Mouse (Mus musculus) MEL (cell line): ENCODE results near the gene Slc9c1. TPM values are rescaled to one million over a fixed set of nuclear protein-coding genes. Genes with fewer than 3 reads are reported as not detected.

Experiments used
- DNase-seq: peaks from one replicate; pipeline ENCODE4 v3.0.0; 2011; ENCODE audit warnings: low read depth, low spot score
- H3K27ac ChIP-seq: 2 replicates; pipeline ENCODE4 v1.5.1; 2012; ENCODE audit warnings: low read depth, mild to moderate bottlenecking, control low read depth, low read length, moderate library complexity; ENCODE audit not compliant: control insufficient read depth
- H3K27me3 ChIP-seq, 2 experiments: fragments of 150-350 bp in 1 of 2; sonication (generic) in 1 of 2; 2 replicates each; pipeline ENCODE4 v1.6.1; 2012; ENCODE audit warnings: low read length in 2 of 2, mild to moderate bottlenecking in 2 of 2, improper control_type of control experiment in 1 of 2, moderate library complexity in 1 of 2; ENCODE audit not compliant: insufficient read depth in 2 of 2, control insufficient read depth in 1 of 2
- H3K36me3 ChIP-seq, 2 experiments: 2 replicates each; pipeline ENCODE4 v1.6.1; 2012 to 2014; ENCODE audit warnings: low read length in 2 of 2, improper control_type of control experiment in 1 of 2, inconsistent platforms in 1 of 2, mild to moderate bottlenecking in 1 of 2; ENCODE audit not compliant: insufficient read depth in 2 of 2, control insufficient read depth in 1 of 2
- H3K4me1 ChIP-seq, 2 experiments: fragments of 150-350 bp in 1 of 2; sonication (generic) in 1 of 2; 2 replicates each; pipeline ENCODE4 v1.6.1; 2012; ENCODE audit warnings: low read length in 2 of 2, improper control_type of control experiment in 1 of 2, mild to moderate bottlenecking in 1 of 2; ENCODE audit not compliant: insufficient read depth in 2 of 2, control insufficient read depth in 1 of 2
- H3K4me3 ChIP-seq, 2 experiments: fragments of 150-350 bp in 1 of 2; sonication (generic) in 1 of 2; 2 replicates each; pipeline ENCODE4 v1.5.1; 2012; ENCODE audit warnings: low read depth in 2 of 2, low read length in 2 of 2, mild to moderate bottlenecking in 2 of 2, moderate library complexity in 2 of 2, control low read depth in 1 of 2, improper control_type of control experiment in 1 of 2; ENCODE audit not compliant: control insufficient read depth in 1 of 2, insufficient read depth in 1 of 2
- H3K79me2 ChIP-seq: 2 replicates; pipeline ENCODE4 v1.6.1; 2012; ENCODE audit warnings: mild to moderate bottlenecking, low read length, moderate library complexity; ENCODE audit not compliant: control insufficient read depth, poor library complexity, insufficient read depth
- H3K9ac ChIP-seq: 2 replicates; pipeline ENCODE4 v1.6.1; 2012; ENCODE audit warnings: low read depth, mild to moderate bottlenecking, control low read depth, low read length, moderate library complexity; ENCODE audit not compliant: control insufficient read depth, poor library complexity, severe bottlenecking
- H3K9me3 ChIP-seq: fragments of 150-350 bp; sonication (generic); replicated peaks from 2 replicates; pipeline ENCODE4 v1.6.1; 2012; ENCODE audit warnings: mild to moderate bottlenecking, low read length, improper control_type of control experiment, moderate library complexity; ENCODE audit not compliant: insufficient read depth
- CHD1 ChIP-seq: IDR thresholded peaks from 2 replicates; pipeline ENCODE4 v1.6.1; 2012; ENCODE audit warnings: low read depth, mild to moderate bottlenecking, inconsistent platforms, low read length, improper control_type of control experiment
- CTCF ChIP-seq, 3 experiments: IDR thresholded peaks in 2 of 3; conservative IDR thresholded peaks in 1 of 3; 2 replicates each; pipeline ENCODE4 v1.5.1; 2011 to 2012; ENCODE audit warnings: low read length in 3 of 3, low read depth in 2 of 3, mild to moderate bottlenecking in 2 of 3, improper control_type of control experiment in 1 of 3, inconsistent platforms in 1 of 3, mixed read lengths in 1 of 3, moderate library complexity in 1 of 3; ENCODE audit not compliant: control insufficient read depth in 1 of 3, insufficient read depth in 1 of 3, poor library complexity in 1 of 3, severe bottlenecking in 1 of 3
- ELF1 ChIP-seq: IDR thresholded peaks from 2 replicates; pipeline ENCODE4 v1.6.1; 2014; ENCODE audit warnings: low read depth, mild to moderate bottlenecking, inconsistent platforms, low read length, improper control_type of control experiment, moderate library complexity
- ETS1 ChIP-seq: IDR thresholded peaks from 2 replicates; pipeline ENCODE4 v1.6.1; 2012; ENCODE audit warnings: low read depth, mild to moderate bottlenecking, inconsistent platforms, low read length, improper control_type of control experiment, moderate library complexity
- GABPA ChIP-seq: IDR thresholded peaks from 2 replicates; pipeline ENCODE4 v1.6.1; 2012; ENCODE audit warnings: low read depth, mild to moderate bottlenecking, inconsistent platforms, low read length, improper control_type of control experiment, moderate library complexity
- GATA1 ChIP-seq: IDR thresholded peaks from 2 replicates; pipeline ENCODE4 v1.6.1; 2011; ENCODE audit warnings: low read depth, low read length, improper control_type of control experiment
- HCFC1 ChIP-seq: IDR thresholded peaks from 2 replicates; pipeline ENCODE4 v1.6.1; 2012; ENCODE audit warnings: low read depth, mild to moderate bottlenecking, inconsistent platforms, low read length, improper control_type of control experiment, moderate library complexity
- JUND ChIP-seq: IDR thresholded peaks from 2 replicates; pipeline ENCODE4 v1.6.1; 2011; ENCODE audit warnings: low read depth, mild to moderate bottlenecking, improper control_type of control experiment, low read length
- KAT2A ChIP-seq: conservative IDR thresholded peaks from 2 replicates; pipeline ENCODE4 v1.6.1; 2012; ENCODE audit warnings: low read depth, low read length, improper control_type of control experiment, inconsistent platforms
- MAX ChIP-seq: IDR thresholded peaks from 2 replicates; pipeline ENCODE4 v1.6.1; 2011; ENCODE audit warnings: low read length, improper control_type of control experiment
- MXI1 ChIP-seq: IDR thresholded peaks from 2 replicates; pipeline ENCODE4 v1.6.1; 2011; ENCODE audit warnings: mild to moderate bottlenecking, low read depth, low read length, improper control_type of control experiment
- MYB ChIP-seq: IDR thresholded peaks from 2 replicates; pipeline ENCODE4 v1.6.1; 2011; ENCODE audit warnings: mild to moderate bottlenecking, low read depth, low read length, improper control_type of control experiment
- NELFE ChIP-seq: IDR thresholded peaks from 2 replicates; pipeline ENCODE4 v1.6.1; 2011; ENCODE audit warnings: low read depth, low read length, improper control_type of control experiment
- POLR2AphosphoS2 ChIP-seq: IDR thresholded peaks from 2 replicates; pipeline ENCODE4 v1.6.1; 2011; ENCODE audit warnings: low read length, improper control_type of control experiment
- POLR2AphosphoS5 ChIP-seq: IDR thresholded peaks from 2 replicates; pipeline ENCODE4 v1.6.1; 2012; ENCODE audit warnings: low read depth, borderline replicate concordance, mild to moderate bottlenecking, inconsistent platforms, low read length, moderate library complexity, mixed read lengths
- RCOR1 ChIP-seq: IDR thresholded peaks from 2 replicates; pipeline ENCODE4 v1.6.1; 2012; ENCODE audit warnings: low read depth, mild to moderate bottlenecking, inconsistent platforms, low read length, improper control_type of control experiment
- TBP ChIP-seq: IDR thresholded peaks from 2 replicates; pipeline ENCODE4 v1.8.0; 2011; ENCODE audit warnings: low read depth, low read length, improper control_type of control experiment
- ZMIZ1 ChIP-seq: IDR thresholded peaks from 2 replicates; pipeline ENCODE4 v1.6.1; 2012; ENCODE audit warnings: low read depth, mild to moderate bottlenecking, inconsistent platforms, low read length, improper control_type of control experiment, moderate library complexity
- ZNF384 ChIP-seq: IDR thresholded peaks from 2 replicates; pipeline ENCODE4 v1.6.1; 2012; ENCODE audit warnings: low read depth, mild to moderate bottlenecking, inconsistent platforms, low read length, improper control_type of control experiment
- polyA plus RNA-seq, 2 experiments: library from polyadenylated mRNA; stranded (reverse) in 1 of 2; unstranded in 1 of 2; fragments of >175 nt in 1 of 2; fragments of >200 nt in 1 of 2; gene quantifications; 2 replicates each; pipeline versions ENCODE4 v1.2.1 to v1.2.4; 2012; ENCODE audit warnings: low replicate concordance in 2 of 2, low read depth in 1 of 2; ENCODE audit not compliant: insufficient read length in 2 of 2, insufficient read depth in 1 of 2, missing spikeins in 1 of 2
- total RNA-seq: library from RNA; depleted of rRNA; stranded (reverse); fragments of 300-350 nt; gene quantifications from 2 replicates; pipeline ENCODE4 v1.2.3, GENCODE M21; 2012

The Slc9c1 gene
- total and polyA plus RNA-seq, 3 experiments: not detected

DNA sequence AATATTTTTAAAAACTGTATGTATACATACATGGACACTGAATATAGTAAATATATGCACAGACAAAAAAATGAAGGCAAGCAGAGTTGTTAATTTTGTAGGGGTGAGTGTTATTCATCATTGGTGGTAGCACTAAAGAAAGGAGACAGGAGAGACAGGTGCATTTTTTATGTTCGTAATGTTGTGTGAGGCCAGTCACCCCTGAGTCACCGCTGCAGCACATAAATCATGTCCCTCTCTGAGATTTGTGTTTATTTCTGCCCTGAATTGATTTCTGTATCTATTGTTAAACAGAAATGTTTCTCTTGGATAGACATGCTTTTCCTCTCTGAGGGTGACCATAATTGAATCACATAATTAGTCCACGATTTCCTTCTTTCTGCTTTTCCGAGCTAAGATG lies 97.3 kb downstream of the Slc9c1 start:
- no peaks in the 10 kb centered on the region for H3K36me3 ChIP-seq
- no peak overlapping the region for H3K4me3 ChIP-seq
- H3K9ac ChIP-seq: no peak overlapping the region
- TF ChIP-seq TBP (no peak), NELFE (no peak), CHD1 (no peak), GABPA (no peak), ETS1 (no peak), HCFC1 (no peak), JUND (no peak), MYB (no peak)
- no peaks in the 10 kb centered on the region; a peak in 1 of 4 replicates for H3K27me3 ChIP-seq
- DNase-seq: no peak
- H3K4me1 ChIP-seq: no peaks in the 10 kb centered on the region
- no peaks in the 10 kb centered on the region for H3K9me3 ChIP-seq
- H3K79me2 ChIP-seq: no peaks in the 10 kb centered on the region
- H3K27ac ChIP-seq: no peak overlapping the region

DNA sequence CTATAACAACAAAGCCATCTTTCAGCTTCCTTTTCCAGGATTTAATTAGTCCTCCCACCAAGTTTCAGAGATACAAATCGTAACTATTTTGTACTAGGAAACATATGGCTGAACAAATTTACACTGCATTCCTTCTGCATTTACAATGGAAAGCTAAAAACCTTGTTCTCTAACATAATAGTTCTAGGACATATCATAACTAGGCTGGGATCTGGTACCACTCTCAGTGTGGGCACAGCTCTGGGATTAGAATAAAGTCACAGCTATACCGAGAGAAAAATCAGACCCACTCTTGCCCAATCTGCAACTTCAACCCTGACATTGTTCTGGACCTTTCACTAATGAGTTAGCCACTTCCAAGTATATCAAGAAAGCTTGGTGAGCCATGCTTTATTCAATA lies 100.7 kb downstream of the Slc9c1 start:
- Histone ChIP-seq H3K79me2 (no peaks in the 10 kb centered on the region), H3K27ac (no peak overlapping the region), H3K9ac (no peak overlapping the region), H3K4me3 (no peak overlapping the region), H3K27me3 (no peaks in the 10 kb centered on the region; a peak in 1 of 4 replicates), H3K36me3 (no peaks in the 10 kb centered on the region), H3K9me3 (no peaks in the 10 kb centered on the region), H3K4me1 (no peaks in the 10 kb centered on the region)
- DNase-seq: no peak
- TF ChIP-seq CHD1 (no peak), CTCF (IDR thresholded peaks at IDR 0.05 in 2 of 3, conservative IDR thresholded peaks at IDR 0.05 in 1 of 3; ENCODE audit: control insufficient read depth in 1 of 3, insufficient read depth in 1 of 3, low read depth in 2 of 3, low read length in 3 of 3, poor library complexity in 1 of 3, severe bottlenecking in 1 of 3) (no peak)

DNA sequence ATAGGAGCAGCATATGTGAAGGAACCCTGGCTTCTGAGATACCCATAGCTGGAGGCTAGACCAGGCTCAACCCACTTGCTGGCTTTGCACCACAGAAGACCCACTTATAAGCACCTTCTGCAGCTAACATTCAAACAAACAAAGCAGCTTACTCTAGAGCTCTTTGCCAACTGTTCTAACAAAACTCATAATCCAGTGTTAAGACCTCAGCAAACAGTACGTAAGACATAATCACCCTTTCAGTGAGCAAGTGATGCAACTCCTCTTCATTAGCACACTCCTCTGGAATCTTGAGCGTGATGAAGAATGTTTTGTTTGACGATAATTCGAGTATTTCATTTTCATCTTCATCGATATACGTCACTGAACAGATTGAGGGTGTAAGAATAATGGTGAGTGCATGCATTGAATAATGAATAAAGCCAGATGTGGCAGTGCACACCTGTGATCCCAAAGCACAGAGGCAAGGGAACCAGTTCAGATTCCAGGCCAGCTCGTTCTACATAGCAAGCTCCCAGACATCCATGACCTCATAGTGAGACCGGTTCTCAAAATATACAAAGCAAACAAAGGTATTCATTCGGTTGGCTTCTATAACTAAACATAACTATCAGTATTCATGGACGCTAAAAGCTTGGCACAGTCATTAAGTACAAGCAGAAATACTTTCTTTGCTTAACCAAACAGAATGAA lies 105.1 kb downstream of the Slc9c1 start:
- no peak for TF ChIP-seq MXI1
- TF ChIP-seq KAT2A: no peak
- TF ChIP-seq POLR2AphosphoS2: no peak
- TF ChIP-seq CHD1: no peak
- TF ChIP-seq ETS1: no peak
- TF ChIP-seq ELF1: no peak
- TF ChIP-seq HCFC1: no peak
- no peak for TF ChIP-seq POLR2AphosphoS5
- no peak for TF ChIP-seq GATA1
- no peak for TF ChIP-seq TBP
- no peak for TF ChIP-seq ZNF384
- TF ChIP-seq RCOR1: no peak
- TF ChIP-seq MAX: no peak
- no peak for TF ChIP-seq ZMIZ1
- no peak for TF ChIP-seq JUND
- Histone ChIP-seq H3K27me3 (no peaks in the 10 kb centered on the region; a peak in 1 of 4 replicates), H3K79me2 (no peaks in the 10 kb centered on the region), H3K27ac (no peak overlapping the region), H3K4me1 (no peaks in the 10 kb centered on the region), H3K36me3 (peaks cover 0 to 2% of the 10 kb centered on the region in 2 experiments; a peak in 1 of 4 replicates), H3K9me3 (no peaks in the 10 kb centered on the region), H3K4me3 (no peak overlapping the region), H3K9ac (no peak overlapping the region)
- DNase-seq: no peak
